Mouse (Mus musculus): ENCODE data around the gene Gm45062.
"Not testable (repeated sequence)": the region's sequence is repeated elsewhere in the genome, so short reads cannot be mapped to it uniquely, and the experiment has no call there.

Gm45062 gene

DNA sequence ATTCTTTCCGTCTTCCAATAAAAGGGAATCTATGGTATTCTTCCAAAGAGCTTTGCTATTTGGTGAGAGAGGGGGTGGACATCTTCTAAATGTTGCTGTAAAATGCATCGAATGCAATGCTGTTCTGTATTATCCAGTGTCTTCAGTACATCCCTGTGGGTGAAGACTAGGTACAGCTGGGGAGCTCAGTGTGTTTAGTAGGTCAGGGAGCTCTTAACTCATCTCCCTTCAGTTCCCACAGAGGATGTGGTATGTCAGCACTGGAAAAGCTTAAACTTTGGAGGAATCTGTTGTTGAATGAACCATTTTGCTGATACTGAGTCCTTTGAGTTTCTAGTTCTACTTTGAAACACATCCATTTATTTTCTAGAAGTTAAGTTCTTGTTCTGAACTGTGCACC lies 53.3 kb downstream of the Gm45062 start:
- no peak for DNase-seq (ENCODE audit: inconsistent ontology term)

DNA sequence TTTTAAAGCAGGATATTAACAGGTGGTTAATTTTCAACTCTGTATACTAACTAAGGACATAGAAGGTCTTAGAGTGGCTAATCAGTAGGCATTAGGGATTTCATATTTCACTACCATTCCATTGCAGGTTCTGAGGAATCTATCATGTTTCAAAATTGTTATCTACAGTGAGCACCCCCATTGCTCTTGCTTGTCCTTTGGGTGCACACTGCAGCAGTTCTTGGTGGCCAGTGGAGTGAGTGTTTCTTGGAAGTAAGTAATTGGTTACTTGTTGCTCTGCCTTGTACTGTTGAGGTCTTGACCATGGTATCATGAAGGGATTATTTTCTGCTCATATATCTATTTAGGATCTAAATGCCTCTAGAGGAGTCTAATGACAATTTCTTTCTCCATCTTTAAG lies 57.0 kb downstream of the Gm45062 start:
- no peak for DNase-seq (ENCODE audit: inconsistent ontology term)

GRCm38 (mm10) chr6:8319591-8319990 lies 60.3 kb downstream of the Gm45062 start:
- DNase-seq (ENCODE audit: inconsistent ontology term), result no peak

- DNase-seq (ENCODE audit: inconsistent ontology term), result not testable (repeated sequence)
Observed at GRCm38 (mm10) chr6:8331496-8331895, 72.2 kb downstream of the Gm45062 start.

DNA sequence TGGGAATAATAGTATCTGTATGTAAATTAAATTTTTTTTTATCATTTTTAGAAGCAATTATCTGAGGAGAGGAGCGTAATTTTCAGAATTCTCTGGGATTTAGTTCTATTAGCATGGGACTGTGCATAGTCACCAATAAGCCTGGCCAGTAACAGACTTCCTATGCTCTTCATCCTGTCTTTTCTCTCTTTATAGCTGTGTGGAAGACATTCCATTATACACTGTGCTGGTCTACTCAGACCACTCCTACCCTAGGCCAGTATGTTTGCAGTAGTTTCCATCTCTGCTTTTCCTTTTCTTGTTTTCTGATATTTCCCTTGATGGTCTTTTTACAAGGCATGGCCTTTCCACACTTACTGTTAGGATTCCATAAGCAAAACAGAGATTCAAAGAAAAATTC lies 74.1 kb downstream of the Gm45062 start:
- DNase-seq (ENCODE audit: inconsistent ontology term), result no peak

- DNase-seq (ENCODE audit: inconsistent ontology term), result no peak
Observed at GRCm38 (mm10) chr6:8336487-8337390, 77.5 kb downstream of the Gm45062 start.

GRCm38 (mm10) chr6:8339453-8339852 lies 80.2 kb downstream of the Gm45062 start:
- DNase-seq (ENCODE audit: inconsistent ontology term), result no peak

DNA sequence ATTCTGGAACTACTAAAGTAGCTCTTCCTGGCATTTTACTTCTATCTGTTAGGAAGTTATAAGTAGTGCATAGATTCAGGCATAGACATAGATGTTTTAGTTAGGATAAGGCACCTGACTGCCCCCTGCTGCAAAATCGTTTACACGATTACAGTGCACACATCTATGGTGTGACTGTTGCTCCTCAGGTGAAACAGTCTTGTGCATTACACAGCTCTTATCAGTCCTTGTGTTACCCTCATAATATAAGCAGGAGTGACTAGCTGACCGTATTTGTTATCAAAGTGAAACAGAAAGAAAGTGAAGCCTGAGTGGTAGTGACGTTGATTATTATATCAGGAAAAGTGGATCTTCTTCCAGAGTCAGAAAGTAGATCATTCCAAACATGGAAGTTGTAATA lies 84.0 kb downstream of the Gm45062 start:
- no peak for DNase-seq (ENCODE audit: inconsistent ontology term)

DNA sequence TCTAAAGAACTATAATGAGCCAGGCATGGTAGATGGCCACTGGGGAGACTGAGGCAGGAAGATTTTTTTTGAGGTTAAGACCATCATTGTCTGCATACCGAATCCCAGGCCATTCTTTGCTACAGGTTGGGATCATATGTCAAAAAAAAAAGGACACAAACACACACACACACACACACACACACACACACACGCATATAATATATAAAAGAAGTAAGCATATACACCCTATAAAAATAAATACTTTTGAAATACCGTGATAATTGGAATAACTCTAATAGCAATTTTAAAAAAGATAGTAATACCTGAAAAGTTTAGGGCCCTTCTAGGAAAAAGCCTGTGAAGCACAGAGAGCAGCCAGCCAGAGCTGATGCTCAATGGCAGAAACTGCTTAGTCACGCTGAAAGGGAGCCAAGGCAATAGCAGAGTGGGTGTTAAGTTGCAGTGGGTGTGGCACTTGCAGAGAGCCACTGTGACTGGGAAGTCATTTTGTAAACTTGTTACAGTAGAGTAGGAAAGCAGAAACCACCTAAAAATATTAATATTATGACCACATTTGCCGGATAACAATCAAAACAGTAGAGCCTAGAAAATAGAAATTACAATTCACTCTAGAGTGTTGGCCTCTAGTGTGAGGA lies 86.1 kb downstream of the Gm45062 start:
- DNase-seq (ENCODE audit: inconsistent ontology term), result peak; percentile 38

GRCm38 (mm10) chr6:8347154-8347553 lies 87.9 kb downstream of the Gm45062 start:
- no peak for DNase-seq (ENCODE audit: inconsistent ontology term)

DNA sequence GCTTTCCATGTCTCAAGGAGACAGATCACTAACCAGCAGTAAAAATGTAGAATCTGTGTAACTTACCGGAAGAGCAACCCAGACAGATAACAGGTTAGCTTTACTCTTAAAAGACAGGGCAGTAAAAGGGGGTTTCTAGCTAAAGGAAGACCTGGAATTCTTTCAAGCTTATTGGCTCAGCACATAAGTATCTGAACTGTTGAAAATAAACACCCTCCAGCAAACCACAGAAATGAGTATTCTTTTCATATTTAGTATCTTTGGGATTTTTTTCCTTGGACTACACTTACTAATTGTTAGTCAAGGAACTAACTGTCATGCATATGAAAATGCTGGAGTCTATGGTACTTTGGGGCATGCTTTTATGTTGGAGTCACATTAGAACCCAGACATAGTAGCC lies 89.1 kb downstream of the Gm45062 start:
- no peak for DNase-seq (ENCODE audit: inconsistent ontology term)

GRCm38 (mm10) chr6:8349060-8349670 lies 89.9 kb downstream of the Gm45062 start:
- no peak for DNase-seq (ENCODE audit: inconsistent ontology term)

DNA sequence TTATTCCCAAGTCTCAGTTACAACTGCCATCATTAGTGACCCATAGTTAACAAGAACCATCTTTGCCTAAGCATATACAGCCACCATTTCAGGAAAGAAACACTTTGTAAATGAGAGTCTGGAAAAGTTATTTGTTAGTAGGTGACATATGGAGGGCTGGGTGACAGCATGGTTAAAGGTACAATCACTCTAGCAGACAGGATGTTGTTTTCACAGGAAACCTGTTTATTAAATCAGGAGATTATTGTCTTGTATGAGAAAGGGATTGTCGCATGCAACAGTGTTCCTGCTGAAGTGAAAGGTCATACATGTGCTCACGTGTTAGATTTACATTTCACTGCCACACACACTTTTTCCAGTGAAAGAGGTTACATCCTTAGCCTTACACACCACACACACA lies 92.3 kb downstream of the Gm45062 start:
- no peak for DNase-seq (ENCODE audit: inconsistent ontology term)

DNA sequence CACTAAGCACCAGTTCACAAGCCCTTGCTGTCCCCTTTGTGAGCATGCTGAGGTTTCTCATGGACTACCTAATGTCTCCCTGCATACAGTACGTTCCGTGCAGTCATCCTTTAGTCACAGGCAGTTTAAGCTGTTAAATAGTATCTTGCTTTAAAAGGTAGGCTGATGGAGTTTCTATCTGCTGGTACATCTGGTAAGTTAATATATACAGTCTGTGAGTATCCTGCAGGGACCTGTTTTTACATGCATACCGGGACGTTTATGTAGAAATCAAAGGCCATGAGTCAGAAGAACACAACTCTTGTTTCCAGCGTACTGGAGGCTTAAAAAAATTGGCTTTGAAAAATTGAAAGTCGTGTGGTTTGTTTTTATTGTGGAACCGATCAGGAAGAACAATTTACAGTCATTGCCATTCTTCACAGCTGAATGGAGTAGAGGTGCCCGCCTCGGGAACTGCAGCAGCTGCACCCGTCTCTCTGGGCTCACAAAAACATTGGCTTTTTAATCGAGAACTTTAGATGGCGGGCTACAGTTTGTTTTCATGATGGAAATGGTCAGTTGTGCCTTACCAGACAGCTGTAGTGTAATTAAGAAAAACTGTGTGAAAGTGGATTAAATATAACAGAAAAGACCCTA lies 93.4 kb downstream of the Gm45062 start:
- DNase-seq (ENCODE audit: inconsistent ontology term), result no peak

- DNase-seq (ENCODE audit: inconsistent ontology term), result no peak
Observed at GRCm38 (mm10) chr6:8353461-8353860, 94.2 kb downstream of the Gm45062 start.

- DNase-seq (ENCODE audit: inconsistent ontology term), result no peak
Observed at GRCm38 (mm10) chr6:8354846-8355245, 95.6 kb downstream of the Gm45062 start.

- DNase-seq (ENCODE audit: inconsistent ontology term), result no peak
Observed at GRCm38 (mm10) chr6:8358232-8358631, 99.0 kb downstream of the Gm45062 start.

GRCm38 (mm10) chr6:8358782-8359181 lies 99.5 kb downstream of the Gm45062 start:
- no peak for DNase-seq (ENCODE audit: inconsistent ontology term)

- no peak for DNase-seq (ENCODE audit: inconsistent ontology term)
Observed at GRCm38 (mm10) chr6:8360805-8361204, 101.6 kb downstream of the Gm45062 start.

DNA sequence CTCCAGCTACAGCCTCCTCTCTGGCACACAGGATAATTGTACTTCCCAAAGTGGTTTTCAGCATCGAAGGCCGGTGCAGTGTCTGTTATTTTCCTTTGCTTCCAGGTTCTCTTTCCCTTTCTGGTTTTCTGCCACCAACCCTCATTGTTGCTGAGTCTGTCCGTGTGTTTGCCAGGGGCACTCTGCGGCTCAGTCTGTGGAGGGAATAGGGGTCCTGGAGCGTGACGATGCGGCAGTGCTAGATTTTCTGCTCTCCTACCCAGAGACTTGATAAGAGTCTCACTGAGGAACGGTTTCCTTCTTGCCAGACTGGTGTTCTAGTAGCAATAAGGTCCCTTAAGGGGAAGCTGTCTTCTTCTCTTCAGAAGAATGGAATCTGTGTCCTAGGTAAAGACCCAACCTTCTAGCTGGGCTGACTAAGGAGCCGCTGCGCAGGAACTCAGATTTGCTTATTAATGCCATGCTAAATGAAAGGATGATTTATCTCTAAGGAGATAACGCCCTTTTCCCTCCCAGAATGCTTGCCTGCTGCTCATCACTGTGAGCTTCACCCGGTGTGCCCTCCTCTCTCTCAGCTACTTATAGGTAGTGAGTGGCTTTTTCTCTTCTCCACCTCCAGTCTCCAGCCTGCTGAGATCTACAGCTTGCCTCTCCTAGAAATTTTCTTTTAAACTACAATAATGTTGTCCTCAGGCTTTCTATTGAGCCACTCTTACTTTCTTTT lies 104.9 kb downstream of the Gm45062 start:
- DNase-seq (ENCODE audit: inconsistent ontology term), result no peak

GRCm38 (mm10) chr6:8364757-8365150 lies 105.5 kb downstream of the Gm45062 start:
- no peak for DNase-seq (ENCODE audit: inconsistent ontology term)

- no peak for DNase-seq (ENCODE audit: inconsistent ontology term)
Observed at GRCm38 (mm10) chr6:8367675-8368074, 108.4 kb downstream of the Gm45062 start.
